Mouse (Mus musculus): ENCODE results near the gene Slc22a6.

Gene Slc22a6

GRCm38 (mm10) chr19:8611358-8612123 lies 6.3 kb upstream of the Slc22a6 start:
- DNase-seq (ENCODE audit: low read depth) = no peak

GRCm38 (mm10) chr19:8613111-8613510 lies 4.7 kb upstream of the Slc22a6 start:
- no peak for DNase-seq (ENCODE audit: low read depth)

GRCm38 (mm10) chr19:8614343-8614742 lies 3.5 kb upstream of the Slc22a6 start:
- DNase-seq (ENCODE audit: low read depth) = no peak

GRCm38 (mm10) chr19:8616314-8616713 lies 1.5 kb upstream of the Slc22a6 start:
- DNase-seq (ENCODE audit: low read depth) = no peak

GRCm38 (mm10) chr19:8621098-8621497 lies 3.3 kb downstream of the Slc22a6 start:
- DNase-seq (ENCODE audit: low read depth) = no peak

- no peak for DNase-seq (ENCODE audit: low read depth)
Observed at GRCm38 (mm10) chr19:8630249-8630648, 12.4 kb downstream of the Slc22a6 start.

GRCm38 (mm10) chr19:8630826-8631225 lies 13.0 kb downstream of the Slc22a6 start:
- DNase-seq (ENCODE audit: low read depth) = peak; percentile 11

GRCm38 (mm10) chr19:8632029-8632428 lies 14.2 kb downstream of the Slc22a6 start:
- DNase-seq (ENCODE audit: low read depth) = no peak

GRCm38 (mm10) chr19:8642086-8642485 lies 24.2 kb downstream of the Slc22a6 start:
- DNase-seq (ENCODE audit: low read depth) = no peak

- DNase-seq (ENCODE audit: low read depth) = no peak
Observed at GRCm38 (mm10) chr19:8646393-8646792, 28.6 kb downstream of the Slc22a6 start.

- DNase-seq (ENCODE audit: low read depth) = no peak
Observed at GRCm38 (mm10) chr19:8655833-8656232, 38.0 kb downstream of the Slc22a6 start.

GRCm38 (mm10) chr19:8656341-8656740 lies 38.5 kb downstream of the Slc22a6 start:
- no peak for DNase-seq (ENCODE audit: low read depth)

- no peak for DNase-seq (ENCODE audit: low read depth)
Observed at GRCm38 (mm10) chr19:8661821-8662307, 44.0 kb downstream of the Slc22a6 start.

GRCm38 (mm10) chr19:8662337-8662736 lies 44.5 kb downstream of the Slc22a6 start:
- no peak for DNase-seq (ENCODE audit: low read depth)

GRCm38 (mm10) chr19:8663360-8663839 lies 45.6 kb downstream of the Slc22a6 start, which contains the start of gene Chrm1:
TSS of gene Chrm1 (plus strand) at chr19:8663789.
- no peak for DNase-seq (ENCODE audit: low read depth)

- no peak for DNase-seq (ENCODE audit: low read depth)
Observed at GRCm38 (mm10) chr19:8663911-8664421, 46.1 kb downstream of the Slc22a6 start.

GRCm38 (mm10) chr19:8664859-8665258 lies 47.0 kb downstream of the Slc22a6 start:
- DNase-seq (ENCODE audit: low read depth) = no peak

- DNase-seq (ENCODE audit: low read depth) = no peak
Observed at GRCm38 (mm10) chr19:8665746-8666145, 47.9 kb downstream of the Slc22a6 start.

- DNase-seq (ENCODE audit: low read depth) = no peak
Observed at GRCm38 (mm10) chr19:8672859-8673258, 55.0 kb downstream of the Slc22a6 start.

- DNase-seq (ENCODE audit: low read depth) = no peak
Observed at GRCm38 (mm10) chr19:8673336-8674063, 55.7 kb downstream of the Slc22a6 start.
